Mouse (Mus musculus): ENCODE results near the gene Sema4f.

DNA sequence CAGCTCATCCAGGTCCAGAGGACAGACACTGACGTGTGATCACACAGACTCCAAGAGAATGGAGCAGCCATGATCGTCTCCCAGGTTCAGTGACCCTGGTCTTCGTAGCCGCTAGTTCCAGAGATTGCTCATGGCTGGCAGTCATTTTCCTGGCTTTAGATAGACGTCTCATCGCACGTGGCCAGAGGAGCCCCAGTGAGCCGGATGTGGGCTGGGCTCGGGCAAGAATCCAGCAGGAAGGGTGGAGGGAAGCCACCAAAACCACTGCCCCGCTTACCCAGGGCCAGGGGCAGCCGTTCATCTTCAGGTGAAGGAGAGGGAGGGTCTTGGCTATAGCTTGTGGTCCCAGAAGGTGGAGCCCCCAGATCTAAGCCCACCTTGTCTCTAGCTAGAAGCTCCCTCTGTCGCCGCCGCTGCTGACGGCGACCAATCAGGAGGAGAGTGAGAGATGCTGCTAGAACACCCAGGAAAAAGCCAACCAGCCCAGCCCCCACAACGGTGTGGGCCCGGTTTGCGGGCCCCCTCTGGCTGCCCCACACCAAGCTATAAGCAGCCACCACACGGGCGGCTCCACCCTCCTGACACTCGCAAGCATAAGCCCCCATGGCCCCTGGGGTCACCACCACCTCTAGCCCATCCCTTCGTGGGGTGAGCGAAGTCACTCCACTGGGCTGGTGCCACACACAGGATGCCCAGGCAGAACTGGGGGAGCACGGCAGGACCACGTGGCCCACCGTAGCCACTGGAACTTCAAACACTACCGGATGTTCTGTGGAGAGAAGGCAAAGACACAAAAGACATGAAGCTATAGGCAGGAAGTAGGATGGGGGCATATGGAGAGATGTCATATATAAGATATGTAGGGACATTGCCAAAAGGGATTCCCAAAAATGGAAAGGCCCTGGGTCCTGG lies 26.0 kb downstream of the Sema4f start:
- TF ChIP-seq CTCF (IDR thresholded peaks at IDR 0.05; ENCODE audit: control insufficient read depth, insufficient read depth, insufficient replicate concordance, low read depth, low read length) (no peak), POLR2A (IDR thresholded peaks at IDR 0.05; ENCODE audit: control insufficient read depth, low read depth, low read length) (no peak)
